Mouse (Mus musculus): ENCODE results near the gene Ctbs. TPM values are rescaled to one million over a fixed set of nuclear protein-coding genes. Genes with fewer than 3 reads are reported as not detected.
"Not testable (repeated sequence)": the region's sequence is repeated elsewhere in the genome, so short reads cannot be mapped to it uniquely, and the experiment has no call there.

The Ctbs gene
- polyA plus RNA-seq, 1 experiment from 2014 or later: 11.3 TPM

DNA sequence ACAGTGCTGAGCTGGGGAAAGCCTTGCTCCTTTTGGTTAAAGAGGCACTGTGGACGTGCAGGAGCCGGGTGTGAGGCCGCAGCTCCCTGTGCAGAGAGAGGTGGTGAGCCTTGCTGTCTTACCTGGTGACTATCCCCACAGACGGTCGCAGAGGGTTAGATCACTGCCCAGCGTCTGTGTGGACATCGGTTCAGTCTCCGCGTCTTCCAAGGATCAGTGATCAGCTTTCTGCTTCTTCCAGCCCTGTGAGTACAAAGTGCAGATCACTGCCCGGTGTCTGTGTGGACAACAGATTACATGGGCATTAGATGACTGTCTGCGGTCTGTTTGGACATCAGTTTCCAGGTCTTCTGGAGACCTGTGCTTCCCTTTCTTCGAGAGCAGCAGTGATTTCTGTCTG, 35.0 kb upstream of the Ctbs start:
- Histone ChIP-seq H3K36me3 (0 out of 2 replicates have a peak, but pooled peaks cover 8% of the 10 kb centered on the region), H3K4me2 (replicated peaks) (no peak overlapping the region), H3K9me3 (no peaks in the 10 kb centered on the region), H3K4me1 (replicated peaks) (peaks cover 28% of the 10 kb centered on the region), H3K27me3 (replicated peaks) (no peaks in the 10 kb centered on the region), H3K9ac (no peak overlapping the region), H3K4me3 (replicated peaks) (no peak overlapping the region), H3K27ac (no peak overlapping the region)
- ATAC-seq: no peak
- WGBS: 80% methylated on average over 12 of the region's 12 CpGs

DNA sequence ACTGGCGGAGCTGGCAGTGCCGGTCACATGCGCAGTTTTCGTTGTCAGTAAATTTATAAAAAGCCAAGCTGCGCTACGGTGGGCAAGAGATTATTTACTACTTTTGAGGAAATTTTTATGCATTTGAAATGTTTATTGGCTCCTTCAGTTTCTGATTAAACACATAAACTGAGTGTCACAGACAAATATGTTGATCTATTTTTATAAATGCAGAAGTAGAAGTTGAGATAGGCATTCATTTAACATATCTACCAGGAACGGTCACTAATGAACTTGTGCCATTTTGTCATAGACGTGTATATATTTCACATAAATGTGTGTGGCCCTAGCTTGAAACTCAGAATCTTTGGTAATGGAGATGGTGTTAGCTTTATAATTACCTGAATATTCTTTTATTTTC, 31.7 kb upstream of the Ctbs start:
- H3K4me2 ChIP-seq (replicated peaks): no peak overlapping the region
- H3K36me3 ChIP-seq: 0 out of 2 replicates have a peak, but pooled peaks cover 8% of the 10 kb centered on the region
- H3K4me1 ChIP-seq (replicated peaks): peaks cover 6% of the 10 kb centered on the region
- no peak overlapping the region for H3K27ac ChIP-seq
- H3K4me3 ChIP-seq (replicated peaks): no peak overlapping the region
- H3K9me3 ChIP-seq: no peaks in the 10 kb centered on the region
- no peaks in the 10 kb centered on the region for H3K27me3 ChIP-seq (replicated peaks)
- H3K9ac ChIP-seq: no peak overlapping the region
- WGBS: 94% methylated on average over 8 of the region's 8 CpGs
- no peak for ATAC-seq

DNA sequence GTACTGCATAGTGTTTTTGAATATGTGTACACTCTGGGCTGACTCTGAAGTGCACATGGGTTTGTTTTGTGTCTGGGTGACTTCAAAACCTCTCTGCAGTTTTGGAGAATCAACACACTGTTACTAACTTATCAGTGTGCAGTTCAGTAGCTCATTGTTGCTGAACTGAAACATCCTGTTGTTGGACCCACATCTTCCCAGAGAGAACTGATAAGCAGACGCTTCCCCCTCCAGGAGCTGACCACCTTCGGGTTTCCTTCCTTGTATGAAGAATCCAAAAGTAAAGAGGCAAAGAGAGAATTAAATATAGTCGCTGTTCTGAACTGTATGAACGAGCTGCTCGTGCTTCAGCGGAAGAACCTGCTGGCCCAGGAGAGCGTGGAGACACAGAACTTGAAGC, 30.7 kb upstream of the Ctbs start:
- no peak overlapping the region for H3K4me2 ChIP-seq (replicated peaks)
- H3K27ac ChIP-seq: no peak overlapping the region
- H3K9me3 ChIP-seq: no peaks in the 10 kb centered on the region
- no peak overlapping the region for H3K9ac ChIP-seq
- H3K27me3 ChIP-seq (replicated peaks): no peaks in the 10 kb centered on the region
- ATAC-seq: no peak
- peaks cover 6% of the 10 kb centered on the region for H3K4me1 ChIP-seq (replicated peaks)
- 82% methylated on average over 7 of the region's 7 CpGs for WGBS
- 0 out of 2 replicates have a peak, but pooled peaks cover 8% of the 10 kb centered on the region for H3K36me3 ChIP-seq
- H3K4me3 ChIP-seq (replicated peaks): no peak overlapping the region

DNA sequence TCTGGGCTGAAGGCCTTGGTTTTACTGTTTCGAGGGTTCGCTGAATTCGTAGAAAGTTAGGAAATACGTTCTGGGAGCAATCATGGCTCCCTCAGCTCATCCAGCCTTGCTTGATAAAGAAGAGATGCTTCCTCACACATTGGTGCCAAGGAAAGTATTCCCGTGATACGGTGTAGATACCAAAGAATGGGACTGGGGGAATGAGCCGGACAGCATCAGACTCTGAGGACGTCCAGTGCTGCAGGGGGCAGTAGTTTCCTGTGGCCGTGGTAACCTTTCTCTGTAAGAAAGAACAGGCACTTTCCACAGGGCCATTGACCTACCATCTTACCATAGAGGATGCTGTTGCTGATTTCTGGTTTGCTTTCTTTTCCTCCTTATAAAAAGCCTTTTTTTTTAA, 30.1 kb upstream of the Ctbs start:
- no peak overlapping the region for H3K9ac ChIP-seq
- no peaks in the 10 kb centered on the region for H3K27me3 ChIP-seq (replicated peaks)
- H3K9me3 ChIP-seq: no peaks in the 10 kb centered on the region
- H3K27ac ChIP-seq: no peak overlapping the region
- H3K4me3 ChIP-seq (replicated peaks): no peak overlapping the region
- H3K4me1 ChIP-seq (replicated peaks): no peaks in the 10 kb centered on the region; the same call in 1 of the 2 replicates
- H3K36me3 ChIP-seq: 0 out of 2 replicates have a peak, but pooled peaks cover 8% of the 10 kb centered on the region
- H3K4me2 ChIP-seq (replicated peaks): no peak overlapping the region
- 93% methylated on average over 9 of the region's 9 CpGs for WGBS
- no peak for ATAC-seq

DNA sequence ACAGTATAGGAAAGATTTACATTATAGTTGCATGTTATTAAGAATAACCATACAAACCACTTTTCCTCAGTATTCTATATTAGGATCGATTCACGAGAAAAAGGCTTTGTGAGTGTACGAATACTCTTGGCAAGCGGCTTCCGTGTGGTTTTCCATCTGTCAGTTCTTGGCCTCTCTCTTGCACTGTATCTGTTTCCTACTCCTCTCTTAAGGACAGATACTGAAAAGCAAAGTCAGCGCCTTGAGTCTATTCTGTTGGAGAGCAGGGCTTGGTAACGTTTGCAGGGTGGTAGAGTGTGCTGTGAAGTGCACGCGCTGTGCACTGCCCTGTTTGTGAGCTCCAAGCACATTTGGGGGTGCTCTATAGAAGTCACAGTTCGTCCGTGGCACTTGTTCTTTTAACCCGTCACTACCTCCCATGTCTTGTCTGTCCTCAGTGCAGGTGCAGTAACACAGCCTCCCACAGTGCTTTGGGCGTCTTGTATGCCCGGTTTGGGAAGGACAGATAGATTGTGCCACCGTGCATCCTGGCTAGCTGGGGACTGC, 29.5 kb upstream of the Ctbs start:
- 91% methylated on average over 15 of the region's 15 CpGs for WGBS
- no peak overlapping the region for H3K9ac ChIP-seq
- H3K4me3 ChIP-seq (replicated peaks): no peak overlapping the region
- no peak overlapping the region for H3K4me2 ChIP-seq (replicated peaks)
- no peak overlapping the region for H3K27ac ChIP-seq
- ATAC-seq: no peak
- H3K27me3 ChIP-seq (replicated peaks): no peaks in the 10 kb centered on the region
- no peaks in the 10 kb centered on the region for H3K9me3 ChIP-seq
- H3K4me1 ChIP-seq (replicated peaks): no peaks in the 10 kb centered on the region
- H3K36me3 ChIP-seq: 0 out of 2 replicates have a peak, but pooled peaks cover 8% of the 10 kb centered on the region

DNA sequence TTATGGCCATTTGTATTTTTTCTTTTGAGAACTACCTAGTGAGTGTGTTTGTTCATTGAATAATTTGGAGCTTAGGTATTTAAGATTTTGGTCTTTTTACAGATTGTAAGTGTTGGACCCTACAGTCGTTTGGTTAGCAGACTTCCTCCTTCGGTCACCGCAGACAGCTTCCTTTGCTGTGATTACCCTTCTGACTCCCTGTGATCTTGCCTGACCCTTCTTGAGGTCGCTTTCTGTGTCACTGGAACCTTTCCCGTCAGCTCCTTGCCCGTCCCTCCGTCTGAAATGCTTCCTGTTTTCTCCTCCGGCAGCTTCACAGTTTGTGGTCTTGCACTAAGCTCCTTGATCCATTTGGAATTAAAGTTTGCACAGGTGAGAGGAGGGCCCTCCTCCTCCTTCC, 27.8 kb upstream of the Ctbs start:
- 0 out of 2 replicates have a peak, but pooled peaks cover 11% of the 10 kb centered on the region for H3K36me3 ChIP-seq
- no peak overlapping the region for H3K27ac ChIP-seq
- 42% methylated on average over 8 of the region's 8 CpGs for WGBS
- H3K9me3 ChIP-seq: no peaks in the 10 kb centered on the region
- no peaks in the 10 kb centered on the region for H3K4me1 ChIP-seq (replicated peaks)
- H3K27me3 ChIP-seq (replicated peaks): no peaks in the 10 kb centered on the region
- no peak overlapping the region for H3K4me2 ChIP-seq (replicated peaks)
- no peak overlapping the region for H3K4me3 ChIP-seq (replicated peaks)
- no peak overlapping the region for H3K9ac ChIP-seq
- no peak for ATAC-seq

DNA sequence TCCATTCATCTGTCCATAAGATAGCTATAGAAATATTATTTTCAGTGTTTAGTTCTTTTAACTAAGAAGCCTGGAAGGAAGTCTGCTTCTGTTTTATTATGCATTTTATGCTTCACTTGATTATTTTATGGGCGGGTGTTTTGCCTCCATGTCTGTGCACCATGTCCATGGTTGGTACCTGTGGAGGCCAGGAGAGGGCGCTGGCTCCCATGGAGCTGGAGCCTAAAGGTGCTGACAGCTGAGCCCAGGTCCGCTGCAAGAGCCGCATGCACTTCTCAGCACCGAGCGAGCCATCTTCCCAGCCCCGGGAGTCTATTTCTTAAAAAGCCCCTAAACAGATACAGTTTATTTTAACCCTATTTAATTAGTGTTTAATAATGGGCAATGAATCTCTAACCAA, 25.9 kb upstream of the Ctbs start:
- no peaks in the 10 kb centered on the region for H3K27me3 ChIP-seq (replicated peaks)
- no peak for ATAC-seq
- no peaks in the 10 kb centered on the region for H3K9me3 ChIP-seq
- no peaks in the 10 kb centered on the region for H3K4me1 ChIP-seq (replicated peaks)
- H3K4me3 ChIP-seq (replicated peaks): no peak overlapping the region
- H3K4me2 ChIP-seq (replicated peaks): no peak overlapping the region
- no peak overlapping the region for H3K27ac ChIP-seq
- 84% methylated on average over 7 of the region's 7 CpGs for WGBS
- H3K36me3 ChIP-seq: peaks cover 15% of the 10 kb centered on the region
- H3K9ac ChIP-seq: no peak overlapping the region

DNA sequence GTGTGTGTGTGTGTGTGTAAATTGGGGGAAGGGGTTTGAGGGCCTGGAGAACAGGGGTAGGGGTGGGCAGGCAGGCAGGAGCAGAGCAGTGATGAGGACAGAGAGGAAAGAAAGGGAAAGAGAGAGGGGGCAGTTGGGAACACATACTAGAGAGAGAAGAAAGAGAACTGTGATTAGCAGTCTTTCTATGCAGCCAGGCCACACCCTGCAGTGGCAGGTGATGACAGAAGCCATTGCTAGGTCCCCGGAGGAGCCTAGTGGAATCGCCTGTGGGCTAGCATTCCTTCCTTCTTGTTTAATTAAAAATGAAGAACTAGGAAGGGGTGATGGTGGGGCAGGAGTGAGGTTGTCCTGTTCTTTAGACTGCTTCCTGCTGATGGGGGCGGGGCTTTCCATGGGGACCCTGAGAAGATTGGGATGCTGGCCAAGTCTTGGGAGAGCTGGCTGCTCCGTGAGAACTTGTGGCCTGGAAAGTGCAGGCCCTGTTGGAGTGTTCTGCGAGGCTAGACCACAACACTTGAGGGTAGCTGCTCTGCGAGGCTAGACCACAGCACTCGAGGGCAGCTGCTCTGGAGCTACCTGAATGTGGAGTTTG, 25.2 kb upstream of the Ctbs start:
- peaks cover 10% of the 10 kb centered on the region for H3K36me3 ChIP-seq
- no peaks in the 10 kb centered on the region for H3K9me3 ChIP-seq
- WGBS: 68% methylated on average over 7 of the region's 7 CpGs
- H3K27me3 ChIP-seq (replicated peaks): no peaks in the 10 kb centered on the region
- H3K4me1 ChIP-seq (replicated peaks): no peaks in the 10 kb centered on the region
- no peak overlapping the region for H3K9ac ChIP-seq
- ATAC-seq: peak; percentile 35
- H3K4me2 ChIP-seq (replicated peaks): no peak overlapping the region
- no peak overlapping the region for H3K27ac ChIP-seq
- H3K4me3 ChIP-seq (replicated peaks): no peak overlapping the region

DNA sequence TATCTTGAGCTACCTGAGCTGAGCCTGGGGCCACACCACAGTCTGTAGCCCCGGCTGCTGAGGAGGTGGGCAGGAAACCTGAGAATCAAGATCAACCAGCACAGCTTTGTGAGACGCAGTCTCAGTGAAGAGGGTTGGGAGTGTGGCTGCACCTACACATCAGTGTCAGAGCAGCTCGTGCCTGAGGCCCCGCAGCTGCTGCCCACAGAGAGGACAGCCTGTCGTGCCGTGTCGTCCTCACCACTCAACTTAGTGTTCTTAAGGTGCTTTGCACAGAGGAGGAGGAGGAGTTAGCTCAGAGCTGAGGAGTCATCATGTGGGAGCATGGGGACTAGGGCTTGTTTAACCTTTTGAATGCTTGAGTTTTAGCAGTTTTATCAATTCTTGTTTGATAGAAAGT, 23.7 kb upstream of the Ctbs start:
- no peaks in the 10 kb centered on the region for H3K4me1 ChIP-seq (replicated peaks)
- no peaks in the 10 kb centered on the region for H3K27me3 ChIP-seq (replicated peaks)
- H3K4me2 ChIP-seq (replicated peaks): no peak overlapping the region
- 77% methylated on average over 7 of the region's 7 CpGs for WGBS
- no peak for ATAC-seq
- H3K4me3 ChIP-seq (replicated peaks): no peak overlapping the region
- H3K27ac ChIP-seq: no peak overlapping the region
- H3K9ac ChIP-seq: no peak overlapping the region
- peaks cover 15% of the 10 kb centered on the region for H3K36me3 ChIP-seq
- H3K9me3 ChIP-seq: no peaks in the 10 kb centered on the region

DNA sequence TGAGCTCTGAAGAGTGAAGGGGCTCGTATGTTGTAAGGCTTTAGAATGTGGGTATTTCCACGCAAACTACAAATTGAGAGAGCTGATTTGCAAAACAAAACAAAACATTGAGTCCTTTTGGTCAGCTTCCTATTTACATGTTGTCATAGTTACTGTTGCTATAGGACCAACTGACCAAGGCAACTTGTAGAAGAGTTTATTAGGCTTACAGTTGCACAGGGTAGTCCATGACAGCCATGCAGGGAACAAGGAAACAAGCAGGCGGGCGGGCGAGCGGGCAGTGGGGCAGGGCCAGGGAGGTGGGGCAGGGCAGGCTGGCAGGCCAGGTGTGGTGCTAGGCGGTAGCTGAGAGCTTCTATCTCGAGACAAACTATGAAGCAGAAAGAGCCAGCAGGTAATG, 23.1 kb upstream of the Ctbs start:
- Histone ChIP-seq H3K27me3 (replicated peaks) (no peaks in the 10 kb centered on the region), H3K9ac (no peak overlapping the region), H3K9me3 (no peaks in the 10 kb centered on the region), H3K4me3 (replicated peaks) (no peak overlapping the region), H3K4me1 (replicated peaks) (no peaks in the 10 kb centered on the region), H3K4me2 (replicated peaks) (no peak overlapping the region), H3K27ac (no peak overlapping the region), H3K36me3 (peaks cover 19% of the 10 kb centered on the region)
- no peak for ATAC-seq
- 83% methylated on average over 8 of the region's 8 CpGs for WGBS

DNA sequence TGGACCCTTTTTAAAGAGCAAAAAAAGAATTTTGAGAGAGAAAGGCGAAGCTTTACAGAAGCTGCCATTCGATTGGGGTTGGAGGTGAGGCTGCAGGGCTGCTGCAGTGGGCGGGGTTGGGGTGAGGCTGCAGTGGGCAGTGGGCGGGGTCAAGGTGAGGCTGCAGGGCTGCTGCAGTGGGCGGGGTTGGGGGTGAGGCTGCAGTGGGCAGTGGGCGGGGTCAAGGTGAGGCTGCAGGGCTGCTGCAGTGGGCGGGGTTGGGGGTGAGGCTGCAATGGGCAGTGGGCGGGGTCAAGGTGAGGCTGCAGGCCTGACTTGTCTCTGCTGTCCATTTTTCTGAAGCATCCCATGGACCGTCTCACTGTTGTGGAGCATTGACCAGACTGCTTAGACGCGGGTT, 16.5 kb upstream of the Ctbs start:
- H3K36me3 ChIP-seq: peaks cover 20% of the 10 kb centered on the region
- H3K9me3 ChIP-seq; H3K27me3 ChIP-seq (replicated peaks); H3K4me2 ChIP-seq (replicated peaks); H3K4me3 ChIP-seq (replicated peaks); H3K27ac ChIP-seq; H3K9ac ChIP-seq; H3K4me1 ChIP-seq (replicated peaks): not testable (repeated sequence)
- WGBS: 81% methylated on average over 11 of the region's 11 CpGs
- ATAC-seq: 0 out of 2 replicates have a peak, but pooled peaks have one; percentile 44

DNA sequence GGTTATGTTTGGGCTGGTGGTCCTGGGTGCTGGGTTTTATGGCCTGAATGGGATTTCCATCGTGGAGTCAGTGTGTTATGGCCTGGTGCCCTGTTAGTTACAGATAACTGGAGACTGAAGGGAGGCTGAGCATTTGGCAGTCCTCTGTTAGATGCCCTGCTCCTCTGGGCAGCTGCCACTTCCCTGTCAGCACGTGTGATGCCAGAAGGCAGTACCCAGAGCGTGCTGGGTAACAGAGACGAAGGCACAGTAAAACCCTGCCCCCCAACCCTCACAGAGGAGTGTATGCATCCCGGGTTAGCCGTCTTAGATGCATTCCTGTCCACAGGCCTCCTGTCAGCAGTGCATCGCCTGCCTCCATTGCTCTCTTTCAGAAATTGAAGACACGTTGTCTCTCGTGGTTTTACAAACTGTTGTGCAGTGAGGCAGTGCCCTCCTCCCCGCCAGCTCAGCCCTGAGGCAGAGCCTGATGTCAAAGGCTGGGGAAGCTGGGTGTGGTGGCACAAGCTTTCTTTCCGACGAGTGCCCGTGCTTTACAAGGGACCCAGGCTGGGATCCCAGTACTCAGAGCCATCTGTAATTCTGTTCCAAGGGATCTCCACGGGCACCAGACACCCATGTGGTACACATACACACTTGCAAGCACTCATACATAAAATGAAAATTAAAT, 15.8 kb upstream of the Ctbs start:
- Histone ChIP-seq H3K4me2 (replicated peaks) (no peak overlapping the region), H3K36me3 (peaks cover 23% of the 10 kb centered on the region), H3K27ac (no peak overlapping the region), H3K4me3 (replicated peaks) (no peak overlapping the region), H3K9ac (no peak overlapping the region), H3K27me3 (replicated peaks) (no peaks in the 10 kb centered on the region), H3K4me1 (replicated peaks) (no peaks in the 10 kb centered on the region), H3K9me3 (no peaks in the 10 kb centered on the region)
- WGBS: 91% methylated on average over 14 of the region's 14 CpGs
- no peak for ATAC-seq

DNA sequence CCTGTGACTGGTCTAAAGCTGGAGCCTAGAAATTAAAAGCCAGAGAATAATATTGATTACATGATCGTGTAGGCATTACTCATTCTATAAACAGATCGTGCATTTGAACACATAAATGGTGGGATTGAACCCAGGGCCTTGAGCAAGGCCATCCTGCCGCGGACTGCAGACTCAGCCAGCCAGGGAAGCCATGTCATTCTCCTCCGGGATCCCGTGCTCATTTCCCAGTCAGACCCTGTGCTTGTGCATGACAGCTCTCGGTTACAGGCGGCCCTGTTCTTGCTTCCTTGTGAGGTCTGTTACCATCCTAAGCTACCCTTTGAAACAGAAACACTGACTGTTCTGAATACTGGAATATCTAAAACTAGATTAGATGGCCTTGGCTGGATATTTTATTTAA, 14.9 kb upstream of the Ctbs start:
- ATAC-seq: no peak
- no peak overlapping the region for H3K4me3 ChIP-seq (replicated peaks)
- H3K36me3 ChIP-seq: peaks cover 25% of the 10 kb centered on the region
- H3K27ac ChIP-seq: no peak overlapping the region
- no peaks in the 10 kb centered on the region for H3K27me3 ChIP-seq (replicated peaks)
- H3K9me3 ChIP-seq: no peaks in the 10 kb centered on the region
- no peak overlapping the region for H3K9ac ChIP-seq
- no peak overlapping the region for H3K4me2 ChIP-seq (replicated peaks)
- WGBS: 90% methylated on average over 8 of the region's 8 CpGs
- no peaks in the 10 kb centered on the region for H3K4me1 ChIP-seq (replicated peaks)

Data from intestine, embryonic 15.5 days (tissue).